Mouse (Mus musculus) telencephalon, adult 2 months (tissue): ENCODE results near the gene Cdk20.
"Not testable (repeated sequence)": the region's sequence is repeated elsewhere in the genome, so short reads cannot be mapped to it uniquely, and the experiment has no call there.

Experiments
- DNase-seq: peaks from one replicate; pipeline ENCODE4 v3.0.0-alpha.2; 2011; ENCODE audit warnings: low read depth, low spot score

Gene Cdk20

GRCm38 (mm10) chr13:64421952-64422606, 10.0 kb upstream of the Cdk20 start:
- DNase-seq: no peak

- no peak for DNase-seq
These were observed 9.5 kb upstream of the Cdk20 start for GRCm38 (mm10) chr13:64422607-64422957.

DNA sequence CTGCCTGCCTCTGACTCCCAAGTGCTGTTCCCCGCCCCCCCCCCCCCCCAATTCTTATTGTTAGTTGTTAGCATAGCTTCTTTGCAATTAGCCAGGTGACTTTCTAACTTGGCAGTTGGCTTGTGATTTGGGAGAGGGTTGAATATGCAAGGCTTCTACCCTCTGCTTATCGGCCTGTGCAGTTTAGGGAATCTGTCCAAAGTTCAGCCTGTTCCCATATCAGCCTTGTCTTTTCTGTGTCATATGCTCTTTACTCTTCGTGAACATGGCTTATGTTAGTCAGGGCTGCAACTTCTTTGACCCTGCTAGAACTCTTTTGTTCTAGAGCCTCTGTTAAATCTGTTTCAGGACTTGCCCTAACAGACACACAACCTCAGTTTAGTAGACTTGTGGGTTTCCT, 7.8 kb upstream of the Cdk20 start:
- DNase-seq: no peak

DNA sequence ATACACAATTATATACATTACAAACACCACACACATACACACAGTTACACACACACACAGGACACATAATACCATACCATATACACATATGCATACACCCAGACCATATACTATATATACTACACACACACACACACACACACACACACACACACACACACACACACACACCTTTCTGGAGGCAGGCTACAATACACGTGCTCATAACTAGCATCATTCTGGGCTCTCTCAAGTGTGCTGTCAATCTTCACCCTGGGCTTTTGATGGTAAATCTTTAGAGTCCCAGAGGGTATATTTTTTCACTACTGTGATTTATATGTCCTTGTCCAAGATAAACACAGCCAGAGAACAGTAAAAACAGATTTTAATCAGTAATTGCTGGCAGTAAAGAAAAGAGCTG, 6.8 kb upstream of the Cdk20 start:
- no peak for DNase-seq

GRCm38 (mm10) chr13:64429328-64429727, 2.8 kb upstream of the Cdk20 start:
- no peak for DNase-seq

DNA sequence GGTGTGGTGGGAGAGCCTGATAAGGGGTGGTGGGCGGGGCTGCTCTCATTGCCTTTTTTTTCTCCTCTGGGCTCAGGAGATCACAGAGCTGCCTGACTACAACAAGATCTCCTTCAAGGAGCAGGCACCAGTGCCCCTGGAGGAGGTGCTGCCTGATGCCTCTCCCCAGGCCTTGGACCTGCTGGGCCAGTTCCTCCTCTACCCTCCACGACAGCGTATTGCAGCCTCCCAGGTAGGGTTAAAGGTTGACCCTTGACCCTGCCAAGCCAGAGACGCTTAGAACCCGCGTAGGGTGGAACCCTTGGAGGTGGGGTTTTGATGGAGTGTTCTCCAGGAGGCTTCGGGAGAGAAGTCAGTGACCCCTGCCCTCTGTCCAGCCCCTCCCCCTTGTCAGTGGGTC, 5.7 kb downstream of the Cdk20 start:
- DNase-seq: no peak

DNA sequence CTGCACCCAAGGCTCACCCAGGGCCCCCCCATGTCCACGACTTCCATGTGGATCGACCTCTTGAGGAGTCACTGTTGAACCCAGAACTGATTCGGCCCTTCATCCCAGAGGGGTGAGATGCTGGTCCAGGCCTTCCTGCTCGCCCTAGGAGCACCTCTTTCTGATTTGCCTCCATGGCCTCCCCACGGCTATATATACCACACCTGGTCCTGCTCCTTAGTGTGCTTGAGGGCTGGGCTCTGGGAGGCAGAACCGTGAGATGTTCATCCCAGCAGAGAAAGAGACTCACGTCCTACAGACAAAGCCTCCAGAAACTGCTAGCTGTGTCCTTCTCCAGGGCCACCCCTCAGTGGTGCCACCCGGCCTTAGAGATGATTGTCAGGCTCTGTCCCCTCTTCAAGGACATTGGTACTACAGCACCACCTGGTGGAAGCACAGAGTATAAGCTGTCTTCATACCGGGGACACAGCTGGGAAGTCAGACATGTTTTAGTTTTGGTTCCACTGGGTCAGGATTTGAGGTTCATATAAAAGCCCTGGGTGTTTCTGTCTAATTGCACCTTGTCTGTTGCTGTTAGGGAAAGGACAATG, 6.8 kb downstream of the Cdk20 start:
- DNase-seq: no peak

DNA sequence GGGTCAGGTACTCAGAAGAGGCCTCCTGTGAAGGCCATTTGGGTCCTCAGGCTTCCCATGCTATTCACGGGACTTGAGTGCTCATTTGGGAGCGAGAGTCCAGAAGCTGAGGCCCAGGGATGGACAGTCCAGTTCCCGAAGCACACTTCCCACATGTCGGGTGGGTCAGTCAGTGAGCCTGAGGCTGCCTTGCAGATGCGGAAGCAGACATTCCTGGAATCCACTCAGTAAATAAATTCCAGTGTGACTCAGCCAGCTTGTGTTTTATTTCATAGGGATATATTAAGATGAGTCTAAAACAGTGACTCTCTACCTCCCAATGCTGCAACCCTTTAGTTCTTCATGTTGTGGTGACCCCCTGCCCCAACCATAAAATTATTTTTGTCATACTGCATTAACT, 7.4 kb downstream of the Cdk20 start:
- no peak for DNase-seq

DNA sequence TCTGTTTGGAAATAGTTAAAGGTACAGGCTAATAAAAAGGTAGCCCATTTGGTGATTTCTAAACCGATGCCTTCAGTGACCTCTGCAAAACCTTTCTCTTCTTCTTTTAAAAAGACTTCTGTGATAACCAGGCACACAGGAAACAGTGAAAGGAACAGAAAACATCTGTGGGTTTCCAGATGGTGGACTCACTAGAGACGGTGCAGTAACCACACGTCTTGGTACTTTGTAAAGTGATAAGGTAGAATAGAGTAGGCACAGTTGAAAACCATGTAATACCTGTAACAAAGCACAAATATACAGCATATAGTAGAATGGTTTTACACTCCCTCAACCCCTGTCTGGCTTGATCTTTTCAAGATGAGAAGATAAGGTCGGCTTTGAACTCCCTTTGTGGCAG, 8.5 kb downstream of the Cdk20 start:
- no peak for DNase-seq

DNA sequence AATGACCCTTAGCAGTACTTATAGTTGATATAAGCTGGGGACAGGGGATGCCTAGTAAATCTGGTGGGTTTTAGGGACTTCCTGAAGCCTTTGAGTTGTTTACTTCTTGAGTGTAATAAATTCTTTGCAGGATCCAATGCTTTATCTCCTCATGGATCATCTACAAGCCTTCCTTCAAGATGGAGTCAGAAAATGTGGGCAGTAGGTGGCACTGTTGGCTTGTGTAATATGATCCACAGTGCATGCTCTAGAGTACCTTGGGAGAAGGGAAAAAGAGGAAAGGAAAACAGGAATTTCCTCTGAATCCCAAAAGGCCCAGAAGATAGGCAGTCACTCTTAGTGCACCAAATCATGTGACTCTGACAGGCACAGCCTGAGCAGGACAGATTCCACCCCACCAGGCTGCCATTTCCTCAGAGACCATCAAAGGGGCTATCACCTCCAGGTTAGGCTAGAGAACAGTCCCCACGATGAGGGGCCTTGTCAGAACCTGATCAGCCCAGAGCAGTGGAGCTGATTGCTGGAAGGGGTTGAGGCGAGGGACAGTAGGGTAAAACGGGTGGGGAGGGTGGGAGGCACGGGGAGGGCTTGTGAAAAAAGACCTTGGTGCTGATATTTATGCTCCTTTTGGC, 11.3 kb downstream of the Cdk20 start:
- peak; percentile 46 for DNase-seq

DNA sequence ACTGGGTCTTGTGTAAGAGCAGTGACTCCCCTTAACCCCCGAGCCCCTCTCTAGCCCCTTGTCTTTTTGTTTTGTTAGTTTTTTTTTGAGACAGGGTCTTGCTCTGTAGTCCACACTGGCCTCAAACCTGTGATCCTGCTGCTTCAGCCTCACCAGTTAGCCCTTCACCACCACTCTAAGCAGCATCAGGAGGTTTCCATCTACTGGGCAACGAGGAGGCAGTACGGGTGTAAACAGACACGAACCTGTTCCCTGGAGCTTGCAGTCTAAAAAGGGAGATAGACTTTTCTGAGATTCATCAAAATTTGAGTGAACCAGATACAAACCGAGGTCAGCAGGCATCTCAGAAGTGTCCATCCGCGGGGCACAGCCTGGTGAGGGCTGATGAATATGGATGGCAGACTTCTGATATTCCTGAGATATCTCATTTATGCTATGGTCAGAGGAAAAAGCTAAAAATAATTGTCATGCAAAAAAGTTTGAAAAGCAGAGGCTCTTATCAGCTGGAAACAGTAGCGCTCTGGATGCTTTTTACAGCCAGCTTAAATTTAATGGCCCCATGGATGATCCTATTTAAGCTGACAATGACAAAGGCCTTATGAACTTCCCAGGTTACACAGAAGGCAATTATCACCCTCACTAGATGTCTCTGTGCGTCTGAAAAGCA, 13.3 kb downstream of the Cdk20 start:
- no peak for DNase-seq

DNA sequence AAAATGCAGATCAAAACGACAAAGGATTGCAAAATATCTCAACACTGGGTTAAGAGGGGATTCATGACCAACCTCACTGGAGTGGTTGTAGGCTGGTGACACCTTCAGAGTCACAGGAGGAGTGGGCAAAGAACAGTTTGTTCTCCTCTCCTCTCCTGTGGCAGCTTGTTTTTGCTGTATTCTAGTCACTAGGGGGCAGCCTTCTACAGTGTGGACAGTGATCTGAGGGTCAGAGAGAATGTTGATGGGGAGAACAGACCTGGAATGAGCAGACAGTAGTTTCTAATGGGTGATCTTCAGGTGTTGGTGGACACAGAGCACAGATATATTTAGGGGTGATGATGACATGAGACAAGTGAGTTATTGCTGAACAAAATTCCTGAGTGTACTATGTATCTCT, 15.8 kb downstream of the Cdk20 start:
- DNase-seq: no peak

DNA sequence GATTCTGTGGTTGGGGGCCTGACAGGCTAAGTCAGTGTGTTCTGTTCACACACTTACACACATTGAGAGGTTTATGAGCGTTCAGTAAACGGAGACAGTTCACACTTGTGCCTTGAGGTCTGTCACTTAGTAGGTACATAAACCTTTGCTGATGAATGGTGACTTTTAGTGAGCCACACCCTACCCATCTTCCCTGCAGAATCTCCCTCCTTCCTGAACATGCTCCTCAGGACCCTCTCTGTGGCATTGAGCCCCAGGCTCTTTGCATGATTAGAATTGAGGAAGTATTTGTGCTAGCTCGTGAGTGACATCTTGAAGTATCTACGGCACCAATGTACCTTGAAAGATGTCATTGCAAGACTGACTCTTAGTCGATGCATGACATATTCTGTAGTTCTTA, 16.6 kb downstream of the Cdk20 start:
- DNase-seq: no peak

DNA sequence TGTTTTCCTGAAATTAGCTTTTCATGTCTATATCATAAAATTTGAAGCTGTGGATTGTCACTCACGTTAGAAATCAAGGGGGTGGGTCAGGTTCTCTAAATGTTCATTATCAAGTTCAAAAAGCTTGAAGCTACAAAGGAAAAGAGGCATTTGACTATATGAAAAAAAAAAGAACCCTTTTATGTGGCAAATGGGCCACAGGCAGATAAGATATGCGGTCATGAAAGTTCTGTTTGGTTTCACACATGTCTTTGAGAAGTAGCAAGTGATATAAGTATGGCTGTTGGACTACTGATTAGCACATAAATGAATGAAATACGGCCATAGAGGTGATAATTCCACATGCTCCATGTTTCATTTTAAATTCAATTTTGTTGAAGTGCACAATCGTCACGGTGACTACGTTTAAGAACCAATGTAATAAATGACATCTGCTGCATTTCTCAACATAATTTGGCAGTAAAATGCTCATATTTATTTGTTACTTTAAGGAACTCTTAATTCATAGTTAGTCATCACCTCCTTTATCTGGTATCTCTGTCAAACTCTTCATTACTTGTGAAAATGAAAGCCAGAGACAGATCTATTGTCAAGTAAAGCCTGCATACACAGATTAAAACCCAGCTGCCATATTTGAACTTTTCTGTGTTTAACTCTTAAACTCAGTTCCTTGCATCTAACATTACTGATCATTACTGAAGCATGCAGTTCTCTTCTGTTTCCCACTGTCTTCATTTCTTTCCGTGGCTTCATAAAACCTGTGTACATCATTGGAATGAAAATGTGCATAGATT, 18.1 kb downstream of the Cdk20 start:
- no peak for DNase-seq

DNA sequence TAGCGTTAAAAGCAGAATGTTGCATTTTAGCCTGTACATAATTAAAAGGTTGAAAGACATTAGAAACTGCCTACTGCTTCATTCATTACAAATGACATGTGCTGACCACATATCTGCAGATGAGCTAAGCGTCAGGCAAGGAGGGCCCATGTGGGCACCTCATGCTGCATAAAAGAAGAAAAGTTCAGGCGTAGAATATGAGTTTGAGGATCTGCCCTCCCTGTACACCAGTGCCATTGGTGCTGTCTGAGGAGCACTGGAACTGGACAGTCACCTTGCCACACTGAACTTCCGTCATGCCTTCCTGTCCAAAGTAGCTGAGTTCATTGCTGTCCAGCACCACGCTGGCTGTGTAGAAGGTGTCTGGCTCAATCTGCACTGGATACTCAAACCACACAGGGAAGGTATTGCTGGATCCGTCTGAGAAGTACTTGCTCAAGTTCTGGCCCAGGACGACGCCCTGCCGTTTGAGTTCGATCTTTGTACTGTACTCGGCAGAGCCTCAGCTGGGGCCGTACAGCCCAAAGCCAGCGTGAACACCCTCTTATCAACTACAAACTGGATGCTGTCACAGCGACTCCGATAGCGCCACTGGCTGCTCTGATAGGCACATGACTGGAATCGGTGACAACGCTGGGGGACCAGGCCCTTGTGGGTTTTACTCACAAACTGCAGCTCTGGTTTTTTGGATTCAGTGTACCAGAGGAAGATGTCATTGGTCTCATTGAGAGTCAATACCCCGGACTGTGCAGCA, 25.3 kb downstream of the Cdk20 start:
- not testable (repeated sequence) for DNase-seq

GRCm38 (mm10) chr13:64458181-64458580, 26.1 kb downstream of the Cdk20 start:
- no peak for DNase-seq

- no peak for DNase-seq
These were observed 30.5 kb downstream of the Cdk20 start for GRCm38 (mm10) chr13:64462581-64462980.

GRCm38 (mm10) chr13:64465166-64465565, 33.1 kb downstream of the Cdk20 start:
- no peak for DNase-seq

- DNase-seq: no peak
These were observed 35.8 kb downstream of the Cdk20 start for GRCm38 (mm10) chr13:64467886-64468285.

DNA sequence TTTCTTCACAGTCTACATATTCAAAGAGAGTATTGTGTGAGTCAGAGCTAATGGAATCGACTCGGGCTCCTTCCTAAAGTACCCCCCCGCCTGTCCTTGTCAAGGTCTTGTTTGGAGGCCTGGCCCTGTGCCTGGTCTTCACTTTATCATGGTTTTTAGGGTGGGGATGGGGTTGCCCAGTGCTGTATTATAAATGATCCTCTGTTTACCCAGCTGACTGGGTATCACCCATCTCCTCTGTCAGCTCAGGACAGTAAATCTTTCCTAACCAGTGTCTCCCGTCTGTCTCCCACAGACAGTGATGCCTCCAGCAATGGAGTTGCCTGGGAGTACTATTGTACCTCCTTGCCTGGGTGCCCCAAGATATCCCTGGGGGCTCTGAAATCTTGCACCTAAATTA, 45.9 kb downstream of the Cdk20 start:
- no peak for DNase-seq

GRCm38 (mm10) chr13:64479960-64480359, 47.8 kb downstream of the Cdk20 start:
- no peak for DNase-seq
